Mouse (Mus musculus) kidney, embryonic 15.5 days (tissue): Measurements from ENCODE around the gene Uba7. TPM values are rescaled to one million over a fixed set of nuclear protein-coding genes. Genes with fewer than 3 reads are reported as not detected.

Experiments
- ATAC-seq: fragments of 200-750 bp; cut with Nextera tagmentation; replicated peaks from 2 replicates; pipeline ENCODE4 v1.8.0; 2017; ENCODE audit warnings: moderate TSS enrichment; ENCODE audit not compliant: low FRiP score
- H3K27ac ChIP-seq: fragments of 300-500 bp; sonication (generic); 2 replicates; pipeline ENCODE4 v1.5.1; 2015; ENCODE audit warnings: mild to moderate bottlenecking, inconsistent platforms
- H3K27me3 ChIP-seq: fragments of 300-500 bp; sonication (generic); 2 replicates; pipeline ENCODE4 v1.6.1; 2015; ENCODE audit warnings: inconsistent platforms
- H3K36me3 ChIP-seq: fragments of 300-500 bp; sonication (generic); 2 replicates; pipeline ENCODE4 v1.6.1; 2015; ENCODE audit warnings: inconsistent platforms
- H3K4me1 ChIP-seq: fragments of 300-500 bp; sonication (generic); 2 replicates; pipeline ENCODE4 v1.6.1; 2015; ENCODE audit warnings: inconsistent platforms
- H3K4me2 ChIP-seq: fragments of 300-500 bp; sonication (generic); 2 replicates; pipeline ENCODE4 v1.6.1; 2015; ENCODE audit warnings: moderate library complexity, mild to moderate bottlenecking, inconsistent platforms
- H3K4me3 ChIP-seq: fragments of 300-500 bp; sonication (generic); replicated peaks from 2 replicates; pipeline ENCODE4 v1.5.1; 2015; ENCODE audit warnings: mild to moderate bottlenecking, inconsistent platforms
- H3K9ac ChIP-seq: fragments of 300-500 bp; sonication (generic); 2 replicates; pipeline ENCODE4 v1.6.1; 2015; ENCODE audit warnings: mild to moderate bottlenecking, inconsistent platforms
- H3K9me3 ChIP-seq: fragments of 300-500 bp; sonication (generic); replicated peaks from 2 replicates; pipeline ENCODE4 v1.6.1; 2016; ENCODE audit warnings: inconsistent platforms
- WGBS: fragments of 180-500 bp; shearing (Covaris S2); methylation state at CpG from one replicate; pipeline ENCODE4 v1.1.7; 2015; ENCODE audit warnings: mixed read lengths; 5-methylcytosine and 5-hydroxymethylcytosine counted together
- polyA plus RNA-seq: library from polyadenylated mRNA; unstranded; fragments of >200 nt; fragmentation: Nextera tagmentation; extraction: Ambion mirVana; gene quantifications from 2 replicates; pipeline ENCODE4 v1.2.1, GENCODE M21; 2015

Gene Uba7
- 22.2 and 30.9 TPM in 2 replicates for polyA plus RNA-seq

DNA sequence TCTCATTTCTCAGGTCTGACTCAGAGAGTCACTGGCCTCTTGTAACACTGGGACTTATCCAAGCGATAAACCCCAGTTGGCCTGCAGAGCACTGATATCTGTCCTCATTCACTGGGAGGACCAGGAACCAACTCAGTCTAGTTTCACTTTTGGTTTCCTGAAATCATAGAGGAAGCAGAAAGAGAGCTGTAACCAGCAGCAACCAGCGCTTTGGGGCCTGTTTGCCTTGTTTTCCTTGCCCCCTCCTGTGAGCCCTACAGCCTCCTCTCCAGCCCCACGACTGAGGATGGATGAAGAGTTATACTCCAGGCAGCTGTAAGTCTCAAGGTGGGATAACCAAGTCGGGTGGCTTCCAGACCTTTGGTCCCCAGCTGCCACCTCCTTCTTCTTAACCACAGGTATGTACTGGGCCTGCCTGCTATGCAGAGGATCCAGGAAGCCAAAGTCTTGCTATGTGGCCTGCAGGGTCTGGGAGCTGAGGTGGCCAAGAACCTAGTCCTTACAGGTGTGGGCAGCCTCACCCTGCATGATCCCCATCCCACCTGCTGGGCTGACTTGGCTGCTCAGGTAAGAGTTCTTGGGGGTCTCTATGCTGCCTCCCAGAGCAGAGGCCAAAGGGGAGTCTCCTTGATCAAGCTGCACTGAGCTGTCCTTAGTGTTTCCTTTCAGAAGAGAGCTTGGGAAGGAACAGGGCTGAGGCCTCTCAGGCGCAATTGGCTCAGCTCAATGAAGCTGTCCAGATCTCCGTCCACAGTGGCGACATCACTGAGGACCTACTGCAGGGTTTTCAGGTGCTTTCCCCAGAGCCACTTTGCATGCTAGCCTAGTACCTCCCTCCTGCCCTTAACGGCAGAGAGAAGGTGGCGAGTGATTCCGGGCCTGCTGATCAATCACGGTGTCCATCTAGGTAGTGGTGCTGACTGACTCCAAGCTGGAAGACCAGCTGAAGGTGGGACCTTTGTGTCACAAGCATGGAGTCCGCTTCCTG lies at the start of gene Uba7:
Gene Uba7, plus strand, starts transcription at position 107 of the 988 bp plus-strand sequence.
- Histone ChIP-seq H3K27me3 (no peaks in the 10 kb centered on the region), H3K9ac (peak within 1 kb of the TSS; percentile 3; the same call in 1 of the 2 replicates), H3K36me3 (peaks cover 17% of the 10 kb centered on the region), H3K9me3 (no peaks in the 10 kb centered on the region), H3K4me1 (peaks cover 15% of the 10 kb centered on the region), H3K4me3 (no peak within 1 kb of the TSS; the same call in 1 of the 2 replicates), H3K4me2 (peak within 1 kb of the TSS; percentile 32), H3K27ac (peak within 1 kb of the TSS; percentile 72)
- ATAC-seq: peak; percentile 69; the same call in 1 of the 2 replicates
- whole genome bisulfite sequencing: 65% methylated on average over 12 of the region's 12 CpGs

DNA sequence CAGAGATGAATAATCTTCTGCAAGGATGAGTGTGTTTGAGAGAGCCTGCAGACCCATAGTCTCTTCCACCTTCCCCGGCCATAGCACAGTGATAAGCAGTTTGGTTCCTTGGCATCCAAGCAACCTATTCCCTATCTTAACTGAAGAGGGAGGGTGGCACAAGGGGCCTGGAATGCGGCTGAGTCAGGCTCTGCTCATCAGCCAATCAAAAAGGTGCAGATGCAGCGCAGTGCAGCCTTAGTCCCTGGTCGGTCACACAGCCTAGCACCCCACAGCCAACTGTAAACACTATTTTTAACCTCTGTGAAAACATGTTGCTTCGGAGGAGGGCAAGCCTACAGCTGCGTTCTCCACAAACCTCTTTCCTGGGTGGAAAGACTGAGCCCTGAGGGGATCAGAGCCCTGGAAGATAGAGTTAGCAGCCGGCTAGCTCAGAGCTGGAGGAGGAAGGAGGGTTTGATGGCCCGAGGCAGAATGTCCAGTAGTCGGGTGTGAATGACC lies 48.3 kb upstream of the Uba7 start:
- 39% methylated on average over 9 of the region's 9 CpGs for WGBS
- Histone ChIP-seq H3K27ac (no peak overlapping the region), H3K4me2 (no peak overlapping the region), H3K9me3 (no peaks in the 10 kb centered on the region), H3K27me3 (no peaks in the 10 kb centered on the region), H3K36me3 (no peaks in the 10 kb centered on the region), H3K9ac (no peak overlapping the region), H3K4me3 (no peak overlapping the region), H3K4me1 (0 out of 2 replicates have a peak, but pooled peaks cover 4% of the 10 kb centered on the region)
- ATAC-seq: no peak

GRCm38 (mm10) chr9:107927749-107928148 lies 47.6 kb upstream of the Uba7 start:
- H3K4me1 ChIP-seq: 0 out of 2 replicates have a peak, but pooled peaks cover 4% of the 10 kb centered on the region
- WGBS: 68% methylated on average over 5 of the region's 5 CpGs
- no peak overlapping the region for H3K9ac ChIP-seq
- H3K4me2 ChIP-seq: no peak overlapping the region
- no peaks in the 10 kb centered on the region for H3K9me3 ChIP-seq
- no peak overlapping the region for H3K4me3 ChIP-seq
- ATAC-seq: no peak
- H3K36me3 ChIP-seq: no peaks in the 10 kb centered on the region
- no peaks in the 10 kb centered on the region for H3K27me3 ChIP-seq
- no peak overlapping the region for H3K27ac ChIP-seq

GRCm38 (mm10) chr9:107928169-107928568 lies 47.1 kb upstream of the Uba7 start, which contains the start of gene Actl11:
Actl11 (plus strand) TSS chr9:107928469.
- no peaks in the 10 kb centered on the region for H3K9me3 ChIP-seq
- H3K27ac ChIP-seq: no peak within 1 kb of the TSS
- H3K4me1 ChIP-seq: 0 out of 2 replicates have a peak, but pooled peaks cover 4% of the 10 kb centered on the region
- H3K36me3 ChIP-seq: no peaks in the 10 kb centered on the region
- H3K9ac ChIP-seq: no peak within 1 kb of the TSS
- H3K4me2 ChIP-seq: no peak within 1 kb of the TSS
- no peak for ATAC-seq
- WGBS: 74% methylated on average over 3 of the region's 3 CpGs
- no peaks in the 10 kb centered on the region for H3K27me3 ChIP-seq
- no peak within 1 kb of the TSS for H3K4me3 ChIP-seq

- no peak overlapping the region for H3K27ac ChIP-seq
Measured at GRCm38 (mm10) chr9:107932221-107932620, 43.1 kb upstream of the Uba7 start.

DNA sequence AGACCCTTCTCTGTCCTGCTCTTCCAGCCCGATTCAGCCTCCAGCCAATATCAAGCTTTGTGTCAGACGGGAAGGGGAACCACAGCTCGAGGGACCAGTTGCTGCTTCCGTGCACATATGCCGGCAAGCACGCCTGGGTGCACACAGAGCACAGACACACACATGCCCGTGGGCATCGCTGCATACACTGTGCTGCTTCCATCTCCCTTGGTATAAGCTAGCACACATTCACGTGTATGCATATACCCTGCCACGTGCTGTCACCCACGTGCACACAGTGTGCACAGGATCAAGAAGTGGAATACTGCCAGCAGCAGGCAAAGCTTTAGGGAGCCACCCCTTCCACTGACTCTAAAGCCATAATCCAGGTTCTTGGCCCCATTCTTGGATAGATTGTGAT lies 41.2 kb upstream of the Uba7 start:
- Histone ChIP-seq H3K9me3 (no peaks in the 10 kb centered on the region), H3K4me3 (no peak overlapping the region), H3K27me3 (peaks cover 46% of the 10 kb centered on the region), H3K27ac (no peak overlapping the region), H3K36me3 (no peaks in the 10 kb centered on the region), H3K4me2 (no peak overlapping the region), H3K9ac (no peak overlapping the region), H3K4me1 (peaks cover 15% of the 10 kb centered on the region)
- WGBS: 75% methylated on average over 11 of the region's 11 CpGs
- ATAC-seq: no peak

More at GRCm38 (mm10) chr9:107932221-107932620, 43.1 kb upstream of the Uba7 start:
- no peak overlapping the region for H3K4me3 ChIP-seq
- WGBS: 63% methylated on average over 4 of the region's 4 CpGs
- no peak for ATAC-seq
- H3K4me2 ChIP-seq: no peak overlapping the region
- H3K4me1 ChIP-seq: peaks cover 15% of the 10 kb centered on the region
- H3K9me3 ChIP-seq: no peaks in the 10 kb centered on the region
- H3K36me3 ChIP-seq: no peaks in the 10 kb centered on the region
- H3K27me3 ChIP-seq: peaks cover 29% of the 10 kb centered on the region
- H3K9ac ChIP-seq: no peak overlapping the region

DNA sequence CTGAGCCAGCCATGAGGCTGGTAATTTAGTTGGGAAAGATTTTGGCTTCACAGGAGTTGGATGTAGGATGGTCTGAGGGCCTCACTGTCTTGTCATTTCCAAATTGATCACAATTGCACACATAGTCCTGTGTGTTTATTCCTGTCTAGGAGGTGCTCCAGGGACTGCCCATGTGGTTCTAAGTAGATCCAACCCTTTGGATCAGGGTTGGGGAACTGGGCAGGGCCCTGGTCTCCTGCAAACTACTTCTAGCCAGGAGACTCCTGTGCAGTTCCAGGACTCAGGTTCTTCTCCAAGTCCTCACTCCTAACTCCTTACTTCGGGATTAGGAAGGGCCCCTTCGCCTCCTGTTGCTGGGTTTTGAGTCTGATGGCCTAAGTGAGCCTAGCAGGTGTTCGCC lies 39.9 kb upstream of the Uba7 start, which contains the start of gene Camkv:
Gene Camkv, plus strand, starts transcription at position 301 of the 400 bp plus-strand sequence.
- H3K4me2 ChIP-seq: peak within 1 kb of the TSS; percentile 97
- H3K4me3 ChIP-seq: peak within 1 kb of the TSS; percentile 50
- no peaks in the 10 kb centered on the region for H3K9me3 ChIP-seq
- 8% methylated on average over 3 of the region's 3 CpGs for WGBS
- no peak within 1 kb of the TSS for H3K27ac ChIP-seq
- no peaks in the 10 kb centered on the region for H3K36me3 ChIP-seq
- H3K9ac ChIP-seq: peak within 1 kb of the TSS; percentile 50
- H3K4me1 ChIP-seq: peaks cover 15% of the 10 kb centered on the region
- H3K27me3 ChIP-seq: peaks cover 47% of the 10 kb centered on the region
- ATAC-seq: 0 out of 2 replicates have a peak, but pooled peaks have one; percentile 9

- peak overlapping the region; percentile 50 for H3K9ac ChIP-seq
- ATAC-seq: peak; percentile 47; the same call in 1 of the 2 replicates
- no peaks in the 10 kb centered on the region for H3K9me3 ChIP-seq
- no peaks in the 10 kb centered on the region for H3K36me3 ChIP-seq
- H3K4me3 ChIP-seq: peak overlapping the region; percentile 50
- H3K27ac ChIP-seq: no peak overlapping the region
- H3K4me2 ChIP-seq: peak overlapping the region; percentile 97
- H3K4me1 ChIP-seq: peaks cover 15% of the 10 kb centered on the region
- H3K27me3 ChIP-seq: peaks cover 47% of the 10 kb centered on the region
- under 1% methylated on average over 41 of the region's 41 CpGs for WGBS
Measured at GRCm38 (mm10) chr9:107935790-107936214, 39.5 kb upstream of the Uba7 start.

GRCm38 (mm10) chr9:107936215-107936822 lies 39.0 kb upstream of the Uba7 start:
- WGBS: 3% methylated on average over 29 of the region's 29 CpGs
- ATAC-seq: peak; percentile 45; the same call in 1 of the 2 replicates

GRCm38 (mm10) chr9:107936831-107937230 lies 38.5 kb upstream of the Uba7 start:
- Histone ChIP-seq H3K9ac (no peak overlapping the region), H3K27ac (no peak overlapping the region), H3K27me3 (peaks cover 47% of the 10 kb centered on the region), H3K4me2 (peak overlapping the region; percentile 97), H3K9me3 (no peaks in the 10 kb centered on the region), H3K36me3 (no peaks in the 10 kb centered on the region), H3K4me3 (peak overlapping the region; percentile 50), H3K4me1 (peaks cover 15% of the 10 kb centered on the region)
- WGBS: 17% methylated on average over 3 of the region's 3 CpGs
- no peak for ATAC-seq

More at GRCm38 (mm10) chr9:107936215-107936822, 39.0 kb upstream of the Uba7 start:
- H3K27ac ChIP-seq: no peak overlapping the region
- H3K9me3 ChIP-seq: no peaks in the 10 kb centered on the region
- H3K36me3 ChIP-seq: no peaks in the 10 kb centered on the region
- peaks cover 47% of the 10 kb centered on the region for H3K27me3 ChIP-seq
- peak overlapping the region; percentile 97 for H3K4me2 ChIP-seq
- peak overlapping the region; percentile 50 for H3K4me3 ChIP-seq
- H3K4me1 ChIP-seq: peaks cover 15% of the 10 kb centered on the region
- peak overlapping the region; percentile 50 for H3K9ac ChIP-seq

- Histone ChIP-seq H3K27me3 (no peaks in the 10 kb centered on the region), H3K36me3 (no peaks in the 10 kb centered on the region), H3K9ac (no peak overlapping the region), H3K4me2 (no peak overlapping the region), H3K9me3 (no peaks in the 10 kb centered on the region), H3K4me3 (no peak overlapping the region), H3K27ac (no peak overlapping the region), H3K4me1 (peaks cover 19% of the 10 kb centered on the region)
- no peak for ATAC-seq
- 89% methylated on average over 31 of the region's 31 CpGs for WGBS
Measured at GRCm38 (mm10) chr9:107947241-107948194, 27.8 kb upstream of the Uba7 start.
